Comparison of ENCODE assay signal across 8 mouse cellular contexts in the genomic region with DNA sequence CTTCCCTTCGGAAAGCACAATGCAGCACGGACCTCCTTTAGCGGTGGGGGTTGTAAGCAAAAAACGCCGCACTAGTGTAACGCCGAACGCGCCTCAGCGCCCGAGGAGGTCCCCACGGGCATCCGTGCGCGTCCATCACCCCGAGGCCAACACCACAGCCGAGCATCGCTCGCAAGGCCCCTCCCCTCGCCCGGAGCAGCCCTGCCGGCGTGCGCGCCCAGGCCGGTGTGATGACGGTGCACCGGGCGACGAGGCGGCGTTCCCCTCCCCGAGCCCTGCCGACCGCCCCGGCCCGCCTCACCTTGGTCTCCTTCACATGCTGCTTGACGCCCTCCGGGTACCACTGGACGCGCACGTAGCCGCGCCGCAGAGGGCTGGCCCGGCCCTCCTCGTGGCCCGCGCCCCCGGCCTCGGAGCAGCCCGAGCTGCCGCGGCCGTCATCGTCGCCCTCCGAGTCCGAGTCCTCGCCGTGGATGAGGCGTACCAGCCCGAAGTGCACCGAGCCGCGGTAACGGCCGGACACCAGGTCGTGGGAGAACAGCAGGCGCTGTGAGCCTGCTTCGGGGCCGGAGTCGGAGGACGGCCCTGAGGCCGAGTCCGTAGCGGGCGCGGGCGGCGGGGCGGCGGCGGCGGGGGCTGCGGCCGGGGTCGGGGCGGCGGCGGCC. TPM values are rescaled to one million over a fixed set of nuclear protein-coding genes. Genes with fewer than 3 reads are reported as not detected.
A peak's percentile ranks its signal among the peaks of the same experiment; 100 is the strongest.
DNase-seq lines count a peak whose midpoint lies in the region; ATAC-seq and TF ChIP-seq lines count a peak whose summit lies in the region.

No protein-coding gene starts in this region.

- H3K27me3 ChIP-seq in embryonic facial prominence, embryonic 12.5 days = no peaks in the 10 kb centered on the region
- no peaks in the 10 kb centered on the region for H3K27me3 ChIP-seq in heart, embryonic 13.5 days (replicated peaks)
- no peaks in the 10 kb centered on the region for H3K27me3 ChIP-seq in lung, embryonic 14.5 days (ENCODE audit: insufficient read depth, low read length)
- H3K27me3 ChIP-seq in neural tube, embryonic 15.5 days (replicated peaks) = no peaks in the 10 kb centered on the region

- WGBS in embryonic facial prominence, embryonic 12.5 days = 1% methylated on average over 83 of the region's 91 CpGs
- under 1% methylated on average over 86 of the region's 91 CpGs for WGBS in heart, embryonic 13.5 days
- WGBS in lung, embryonic 14.5 days = under 1% methylated on average over 75 of the region's 91 CpGs
- under 1% methylated on average over 83 of the region's 91 CpGs for WGBS in neural tube, embryonic 15.5 days

- ATAC-seq in CD4-positive, CD25-positive, alpha-beta regulatory T cell, adult 4 months = peak; percentile 68
- ATAC-seq in embryonic facial prominence, embryonic 12.5 days (ENCODE audit: insufficient number of reproducible peaks, insufficient read depth, low FRiP score, low TSS enrichment) = peak; percentile 75
- peak; percentile 75 for ATAC-seq in heart, embryonic 13.5 days (ENCODE audit: extremely low read depth, insufficient number of reproducible peaks, low FRiP score, low TSS enrichment)
- ATAC-seq in lung, embryonic 14.5 days (ENCODE audit: insufficient read depth) = peak; percentile 83
- ATAC-seq in neural tube, embryonic 15.5 days (ENCODE audit: low FRiP score) = peak; percentile 80

- no peaks in the 10 kb centered on the region for H3K36me3 ChIP-seq in embryonic facial prominence, embryonic 12.5 days
- H3K36me3 ChIP-seq in heart, embryonic 13.5 days = 0 out of 2 replicates have a peak, but pooled peaks cover 4% of the 10 kb centered on the region
- 0 out of 2 replicates have a peak, but pooled peaks cover 3% of the 10 kb centered on the region for H3K36me3 ChIP-seq in lung, embryonic 14.5 days (ENCODE audit: insufficient read depth)
- no peaks in the 10 kb centered on the region for H3K36me3 ChIP-seq in neural tube, embryonic 15.5 days

- peak overlapping the region; percentile 79 for H3K4me2 ChIP-seq in embryonic facial prominence, embryonic 12.5 days (replicated peaks)
- H3K4me2 ChIP-seq in heart, embryonic 13.5 days = peak overlapping the region; percentile 87
- H3K4me2 ChIP-seq in lung, embryonic 14.5 days = peak overlapping the region; percentile 92
- H3K4me2 ChIP-seq in neural tube, embryonic 15.5 days = peak overlapping the region; percentile 70

- DNase-seq in adrenal gland, postnatal 14 days = peak; percentile 78
- peak; percentile 60 for DNase-seq in kidney, postnatal 14 days
- peak; percentile 60 for DNase-seq in lung, embryonic 14.5 days
- peak; percentile 73 for DNase-seq in testis, postnatal 10 days (ENCODE audit: low spot score)

- H3K27ac ChIP-seq in embryonic facial prominence, embryonic 12.5 days = peak overlapping the region; percentile 88
- peak overlapping the region; percentile 92 for H3K27ac ChIP-seq in heart, embryonic 13.5 days (replicated peaks)
- H3K27ac ChIP-seq in lung, embryonic 14.5 days (ENCODE audit: low read depth) = peak overlapping the region; percentile 69
- H3K27ac ChIP-seq in neural tube, embryonic 15.5 days (replicated peaks) = peak overlapping the region; percentile 91

- peaks cover 25% of the 10 kb centered on the region for H3K4me1 ChIP-seq in embryonic facial prominence, embryonic 12.5 days
- peaks cover 40% of the 10 kb centered on the region for H3K4me1 ChIP-seq in heart, embryonic 13.5 days
- H3K4me1 ChIP-seq in lung, embryonic 14.5 days (ENCODE audit: insufficient read depth) = no peaks in the 10 kb centered on the region
- H3K4me1 ChIP-seq in neural tube, embryonic 15.5 days = peaks cover 47% of the 10 kb centered on the region

- H3K9me3 ChIP-seq in embryonic facial prominence, embryonic 12.5 days = no peaks in the 10 kb centered on the region
- H3K9me3 ChIP-seq in heart, embryonic 13.5 days = no peaks in the 10 kb centered on the region
- H3K9me3 ChIP-seq in lung, embryonic 14.5 days (ENCODE audit: low read depth, low read length) = no peaks in the 10 kb centered on the region
- H3K9me3 ChIP-seq in neural tube, embryonic 15.5 days (replicated peaks) = no peaks in the 10 kb centered on the region

- no peak for TF ChIP-seq CTCF in lung, embryonic 14.5 days (IDR thresholded peaks at IDR 0.05; ENCODE audit: low read depth)

- peak overlapping the region; percentile 98 for H3K4me3 ChIP-seq in embryonic facial prominence, embryonic 12.5 days
- H3K4me3 ChIP-seq in heart, embryonic 13.5 days = peak overlapping the region; percentile 98
- H3K4me3 ChIP-seq in lung, embryonic 14.5 days (ENCODE audit: low read depth, low read length) = peak overlapping the region; percentile 94
- peak overlapping the region; percentile 98 for H3K4me3 ChIP-seq in neural tube, embryonic 15.5 days (replicated peaks)

- H3K9ac ChIP-seq in embryonic facial prominence, embryonic 12.5 days = peak overlapping the region; percentile 94
- H3K9ac ChIP-seq in heart, embryonic 13.5 days = peak overlapping the region; percentile 98
- H3K9ac ChIP-seq in lung, embryonic 14.5 days = peak overlapping the region; percentile 89
- H3K9ac ChIP-seq in neural tube, embryonic 15.5 days (replicated peaks) = peak overlapping the region; percentile 95

RNA-seq across cellular contexts. Expression of a gene that starts 0.4 kb away (rescaled TPM):
- 1 to 10 TPM; 1.1 to 3.5 TPM for polyA plus RNA-seq in CD4-positive, CD25-positive, alpha-beta regulatory T cell, adult 4 months (2017; shearing (Covaris generic))
- total RNA-seq in adrenal gland, postnatal 14 days (2021) = 32.0 and 38.5 TPM in 2 replicates
- 19.9 and 26.4 TPM in 2 replicates for polyA plus RNA-seq in embryonic facial prominence, embryonic 12.5 days (2016; fragmentation: Nextera tagmentation; extraction: Ambion mirVana)
- polyA plus RNA-seq in heart, embryonic 13.5 days (2015; fragmentation: Nextera tagmentation; extraction: Ambion mirVana) = 7.9 and 8.3 TPM in 2 replicates
- 17.4 and 22.8 TPM in 2 replicates for polyA plus RNA-seq in lung, embryonic 14.5 days (2014; fragmentation: Nextera tagmentation; extraction: Ambion mirVana)
- 19.2 and 32.4 TPM in 2 replicates for polyA plus RNA-seq in neural tube, embryonic 15.5 days (2015; fragmentation: Nextera tagmentation; extraction: Ambion mirVana)

RNA-seq across cellular contexts. Expression of a gene that starts 5.4 kb away (rescaled TPM):
- not detected for polyA plus RNA-seq in CD4-positive, CD25-positive, alpha-beta regulatory T cell, adult 4 months (2017; shearing (Covaris generic))
- not detected in 2 replicates for total RNA-seq in adrenal gland, postnatal 14 days (2021)
- polyA plus RNA-seq in embryonic facial prominence, embryonic 12.5 days (2016; fragmentation: Nextera tagmentation; extraction: Ambion mirVana) = not detected in 2 replicates
- not detected in 2 replicates for polyA plus RNA-seq in heart, embryonic 13.5 days (2015; fragmentation: Nextera tagmentation; extraction: Ambion mirVana)
- polyA plus RNA-seq in lung, embryonic 14.5 days (2014; fragmentation: Nextera tagmentation; extraction: Ambion mirVana) = not detected in 2 replicates
- polyA plus RNA-seq in neural tube, embryonic 15.5 days (2015; fragmentation: Nextera tagmentation; extraction: Ambion mirVana) = 0.34 and 0.49 TPM in 2 replicates

RNA-seq across cellular contexts. Expression of a gene that starts 46.0 kb away (rescaled TPM):
- polyA plus RNA-seq in CD4-positive, CD25-positive, alpha-beta regulatory T cell, adult 4 months (2017; shearing (Covaris generic)) = 1 to 10 TPM; 3.3 to 4.3 TPM
- 11.2 and 14.3 TPM in 2 replicates for total RNA-seq in adrenal gland, postnatal 14 days (2021)
- polyA plus RNA-seq in embryonic facial prominence, embryonic 12.5 days (2016; fragmentation: Nextera tagmentation; extraction: Ambion mirVana) = 4.5 and 4.7 TPM in 2 replicates
- polyA plus RNA-seq in heart, embryonic 13.5 days (2015; fragmentation: Nextera tagmentation; extraction: Ambion mirVana) = 7.2 and 8.0 TPM in 2 replicates
- 8.9 and 9.8 TPM in 2 replicates for polyA plus RNA-seq in lung, embryonic 14.5 days (2014; fragmentation: Nextera tagmentation; extraction: Ambion mirVana)
- 1.4 and 4.0 TPM in 2 replicates for polyA plus RNA-seq in neural tube, embryonic 15.5 days (2015; fragmentation: Nextera tagmentation; extraction: Ambion mirVana)

RNA-seq across cellular contexts. Expression of a gene that starts 50.1 kb away (rescaled TPM):
- under 1 TPM in 1 of 2 experiments, not detected in 1; 0.35 TPM for polyA plus RNA-seq in CD4-positive, CD25-positive, alpha-beta regulatory T cell, adult 4 months (2017; shearing (Covaris generic))
- total RNA-seq in adrenal gland, postnatal 14 days (2021) = 2.3 and 3.5 TPM in 2 replicates
- 6.9 and 8.3 TPM in 2 replicates for polyA plus RNA-seq in embryonic facial prominence, embryonic 12.5 days (2016; fragmentation: Nextera tagmentation; extraction: Ambion mirVana)
- polyA plus RNA-seq in heart, embryonic 13.5 days (2015; fragmentation: Nextera tagmentation; extraction: Ambion mirVana) = 2.0 and 2.6 TPM in 2 replicates
- 4.0 and 5.5 TPM in 2 replicates for polyA plus RNA-seq in lung, embryonic 14.5 days (2014; fragmentation: Nextera tagmentation; extraction: Ambion mirVana)
- 2.8 and 4.5 TPM in 2 replicates for polyA plus RNA-seq in neural tube, embryonic 15.5 days (2015; fragmentation: Nextera tagmentation; extraction: Ambion mirVana)

Comparison
In these comparisons a context has a peak if more than half of its experiments do, and no peak if none do; other contexts are left out.
1. Peak in every context shown above with its lines: DNase-seq, ATAC-seq, H3K4me3 ChIP-seq and H3K27ac ChIP-seq.